Mouse (Mus musculus) left cerebral cortex, postnatal 10 days (tissue): ENCODE measurements at regions not wholly inside any gene's neighbourhood (a gene's known extent, or its start where the extent isn't known, plus 50 kb on each side); places are given as distances from the start of the nearest gene placed in this dataset.

Experiments
- DNase-seq, 2 experiments: peaks; one replicate each; pipeline ENCODE4 v3.0.0; 2021 to 2022; ENCODE audit warnings: low spot score in 2 of 2, mixed read lengths in 1 of 2; ENCODE audit errors: extremely low spot score in 1 of 2
- intact Hi-C: fragments of 180-260 bp; cut with DNase I; formaldehyde crosslinking; loops from one replicate; pipeline ENCODE4 v1.15.1; 2025

- DNase-seq: no peak
- intact Hi-C loops: no loop called here
Measured at GRCm38 (mm10) chr3:41213533-41213932, 130.7 kb upstream of the Pgrmc2 start.

DNA sequence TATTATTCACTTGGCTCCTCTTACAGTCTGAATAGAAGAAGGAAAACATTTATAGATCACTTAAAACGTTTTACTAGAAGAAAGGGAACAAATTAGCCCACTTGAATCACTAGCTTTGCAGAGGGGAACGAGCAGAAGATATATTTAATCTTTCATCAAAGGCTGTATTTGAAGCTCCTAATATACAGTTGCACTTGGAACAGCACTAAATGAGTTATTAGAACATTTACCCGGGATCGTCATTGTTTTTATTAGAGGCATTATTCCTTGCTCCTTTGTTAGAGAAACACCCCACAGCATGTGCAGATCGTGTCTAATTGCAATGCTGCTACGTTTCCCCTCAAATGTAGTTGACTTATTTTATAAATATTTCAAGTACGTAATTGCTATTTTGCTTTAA, 127.5 kb upstream of the Pgrmc2 start:
- intact Hi-C loops: no loop called here
- DNase-seq: no peak

DNA sequence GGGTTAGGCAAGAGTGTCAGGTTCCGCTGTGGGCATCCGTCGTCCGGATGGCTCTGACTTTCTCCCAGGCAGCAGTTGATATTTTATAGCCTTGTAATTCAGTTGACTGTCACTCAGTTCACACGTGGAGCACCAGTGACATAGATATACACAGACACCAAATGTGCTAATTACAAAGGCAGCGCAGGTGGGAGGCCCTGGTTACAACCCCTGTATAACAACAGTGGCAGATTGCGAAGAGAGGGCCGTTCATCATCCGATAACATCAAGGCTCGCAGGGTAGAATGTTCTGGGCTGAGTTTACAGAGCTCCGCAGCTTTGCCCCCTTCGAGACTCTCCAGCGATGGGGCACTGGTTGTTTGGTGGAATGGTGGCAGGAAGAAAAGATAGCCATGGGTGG, 120.0 kb upstream of the Pgrmc2 start:
- intact Hi-C loops: no loop called here
- no peak for DNase-seq

DNA sequence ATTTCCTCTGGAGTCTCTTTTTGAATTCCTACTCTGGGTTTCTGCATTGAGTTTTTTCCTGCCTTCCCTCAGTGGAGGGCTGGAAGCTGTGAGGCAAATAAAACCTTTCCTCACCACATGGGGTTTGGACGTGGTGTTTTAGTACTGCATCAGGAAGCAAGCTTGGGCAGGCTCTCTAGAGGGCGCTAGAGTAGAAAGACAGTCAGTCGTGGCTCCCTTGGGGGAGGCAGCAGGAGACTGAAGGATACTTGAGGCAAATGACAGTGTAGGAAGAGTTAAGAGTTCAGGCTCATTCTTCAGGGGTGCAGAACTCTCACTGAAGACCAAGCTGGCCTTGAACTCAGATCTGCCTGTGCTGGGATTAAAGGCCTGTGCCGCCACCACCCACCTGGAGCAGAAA, 118.9 kb upstream of the Pgrmc2 start:
- intact Hi-C loops: no loop called here
- no peak for DNase-seq

DNA sequence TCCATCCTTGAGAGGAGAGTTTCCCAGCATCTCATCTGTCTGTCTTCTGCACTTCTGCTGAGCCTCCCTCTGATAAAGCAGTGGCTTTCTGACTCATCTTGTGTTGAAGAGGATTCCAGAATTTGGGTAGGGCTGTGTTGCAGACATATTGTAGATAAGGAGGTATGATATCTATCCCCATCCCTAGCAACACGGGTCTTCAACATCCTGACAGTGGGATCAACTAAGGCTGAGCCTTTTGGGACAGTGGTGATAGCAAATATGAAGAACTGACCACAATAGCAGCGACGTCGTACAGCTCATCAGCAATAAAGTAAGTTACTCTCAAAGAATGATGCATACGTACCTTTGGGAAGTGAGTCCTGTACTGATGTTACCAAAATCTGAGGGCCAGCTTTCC, 117.2 kb upstream of the Pgrmc2 start:
- intact Hi-C loops: no loop called here
- DNase-seq: no peak

DNA sequence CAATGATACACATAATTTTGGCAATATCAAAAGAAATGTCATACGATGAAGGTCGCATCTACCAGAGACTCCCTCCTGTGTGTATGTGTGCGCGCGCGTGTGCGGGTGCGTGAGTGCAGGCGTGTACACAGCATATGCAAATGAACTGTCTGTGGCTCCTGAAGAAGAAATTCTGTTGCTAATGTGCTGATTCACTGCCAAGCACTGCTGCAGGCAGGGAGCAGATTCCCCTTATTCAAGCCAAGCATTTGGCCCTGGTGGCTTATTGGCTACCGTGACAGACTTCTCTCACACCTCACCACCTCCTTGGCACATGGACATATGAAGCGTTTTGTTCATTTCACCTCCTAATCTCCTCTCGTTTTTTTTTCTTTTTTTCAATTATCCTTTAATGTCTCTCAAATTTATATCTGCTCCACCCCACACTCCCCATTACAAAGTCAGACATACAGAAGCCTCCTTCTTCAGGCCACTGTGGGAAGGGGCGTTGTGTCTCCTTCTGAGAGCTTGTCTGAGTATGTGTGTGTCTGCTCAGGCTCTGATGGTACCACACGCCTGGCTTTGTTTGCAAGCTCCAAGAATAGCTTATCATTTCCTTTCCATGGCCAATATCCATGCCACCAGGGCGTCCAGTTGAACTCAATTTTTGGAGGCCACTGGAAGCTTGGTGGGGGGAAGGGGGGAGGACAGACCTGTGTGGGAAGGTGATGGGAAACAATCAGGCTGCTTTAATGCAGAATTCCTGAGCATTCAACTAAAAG, 115.5 kb upstream of the Pgrmc2 start:
- peak in 1 of 2 experiments; percentile 45 for DNase-seq
- intact Hi-C loops: no loop called here

GRCm38 (mm10) chr3:41195113-41195975, 112.5 kb upstream of the Pgrmc2 start:
- DNase-seq: peak; percentile 20 to 72
- intact Hi-C loops: no loop called here

GRCm38 (mm10) chr3:41194311-41195112, 111.7 kb upstream of the Pgrmc2 start:
- intact Hi-C loops: no loop called here
- DNase-seq: no peak

GRCm38 (mm10) chr3:41185305-41186097, 102.7 kb upstream of the Pgrmc2 start:
- intact Hi-C loops: no loop called here
- no peak for DNase-seq

GRCm38 (mm10) chr3:41184375-41184774, 101.5 kb upstream of the Pgrmc2 start:
- DNase-seq: no peak
- intact Hi-C loops: loop anchor here (5.0 kb wide), 1 partner anchor 378 kb away; no protein-coding TSS in a partner anchor

DNA sequence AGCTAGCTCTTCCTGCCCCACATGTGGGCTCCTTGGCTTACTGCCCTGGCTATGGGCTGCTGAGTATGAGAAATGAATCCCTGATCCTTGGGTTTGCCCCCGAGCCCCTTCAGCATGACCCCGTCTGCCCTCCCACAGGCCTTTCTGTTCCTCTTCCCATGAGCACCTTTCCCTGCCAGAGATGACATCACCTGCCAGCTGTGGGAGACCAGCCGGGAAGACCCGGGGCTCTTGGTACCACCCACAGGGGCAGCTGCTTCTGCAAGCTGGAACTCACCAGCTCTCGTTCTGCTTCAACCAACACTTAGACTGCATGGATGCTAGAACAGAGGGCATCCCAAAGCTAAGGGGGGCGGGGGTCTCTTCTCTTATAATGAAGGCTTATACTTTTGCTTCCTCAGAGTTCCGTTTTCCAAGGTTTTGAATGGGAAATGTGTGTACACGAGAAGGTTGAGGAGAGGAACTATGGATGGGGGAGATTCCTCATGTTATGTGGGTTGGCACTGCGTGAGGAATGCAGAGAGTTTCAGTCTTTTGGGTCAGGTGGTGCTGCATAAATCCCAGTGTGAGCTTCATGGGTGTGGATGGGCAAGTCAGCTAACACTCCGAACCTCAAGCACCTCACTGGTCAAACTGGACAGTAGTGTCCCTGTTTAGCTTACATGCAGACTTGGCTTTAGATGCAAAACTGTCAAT, 100.2 kb upstream of the Pgrmc2 start:
- intact Hi-C loops: loop anchor here (5.0 kb wide), 1 partner anchor 379 kb away; no protein-coding TSS in a partner anchor
- DNase-seq: peak in 1 of 2 experiments; percentile 45

- intact Hi-C loops: loop anchor here (5.0 kb wide), 1 partner anchor 380 kb away; no protein-coding TSS in a partner anchor
- DNase-seq: peak; percentile 85 to 88
Measured at GRCm38 (mm10) chr3:41182036-41182899, 99.4 kb upstream of the Pgrmc2 start.

- intact Hi-C loops: loop anchor here (5.0 kb wide), 1 partner anchor 381 kb away; no protein-coding TSS in a partner anchor
- no peak for DNase-seq
Measured at GRCm38 (mm10) chr3:41181438-41181837, 98.6 kb upstream of the Pgrmc2 start.

- intact Hi-C loops: loop anchor here (5.0 kb wide), 1 partner anchor 381 kb away; no protein-coding TSS in a partner anchor
- no peak for DNase-seq
Measured at GRCm38 (mm10) chr3:41180911-41181310, 98.1 kb upstream of the Pgrmc2 start.

DNA sequence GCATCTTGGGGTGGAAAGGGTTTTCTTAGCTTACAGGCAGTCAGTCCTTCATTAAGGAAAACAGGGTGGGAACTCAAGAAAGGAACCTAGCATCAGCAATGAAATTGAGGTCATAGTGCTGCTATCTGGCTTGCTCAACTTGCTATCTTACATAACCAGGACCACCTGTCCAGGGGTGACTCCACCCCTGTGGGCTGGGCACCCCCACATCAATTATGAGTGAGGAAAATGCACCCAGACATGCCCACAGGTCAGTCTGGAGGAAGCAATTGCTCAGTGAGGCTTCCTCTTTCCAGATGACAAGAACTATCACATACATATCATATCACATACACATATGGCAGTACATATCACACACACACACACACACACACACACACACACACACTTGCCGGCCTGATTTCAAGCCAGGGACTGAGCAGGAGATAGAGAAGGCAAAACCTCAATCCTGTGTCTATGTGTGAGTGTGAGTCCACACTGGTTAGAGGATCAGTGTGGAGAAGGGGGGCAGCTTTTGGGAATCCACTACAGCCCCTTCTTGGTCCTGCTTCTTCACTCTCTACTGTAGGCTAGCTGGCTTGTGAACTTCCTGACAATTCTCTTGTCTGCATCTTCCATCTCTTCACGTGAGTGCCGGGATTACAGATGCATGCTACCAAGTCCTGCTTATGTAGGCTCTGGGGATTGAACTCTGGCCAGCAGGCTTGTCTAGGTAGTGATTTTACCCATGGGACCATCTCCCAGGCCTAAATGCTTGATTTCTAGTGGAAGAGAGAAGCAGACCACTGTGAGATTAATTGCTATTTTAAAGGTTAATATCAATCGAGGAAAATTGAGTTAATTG, 96.4 kb upstream of the Pgrmc2 start:
- intact Hi-C loops: no loop called here
- DNase-seq: no peak

DNA sequence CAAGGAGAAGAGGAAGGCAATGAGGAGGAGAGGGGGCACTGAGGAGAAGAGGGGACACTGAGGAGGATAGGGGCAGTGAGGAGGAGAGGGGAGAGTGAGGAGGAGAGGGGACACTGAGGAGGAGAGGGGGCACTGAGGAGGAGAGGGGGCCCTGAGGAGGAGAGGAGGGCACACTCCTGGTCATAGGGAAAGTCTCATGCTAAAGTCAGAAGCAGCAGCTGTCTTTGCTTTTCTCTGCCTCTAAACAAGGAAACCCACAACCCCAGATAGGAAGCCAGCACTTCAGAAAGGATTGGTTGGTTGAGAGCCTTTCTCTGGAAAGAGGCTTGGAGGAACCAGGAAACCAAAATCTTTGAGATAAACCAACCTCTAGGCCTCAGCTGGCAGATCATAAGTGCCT, 94.3 kb upstream of the Pgrmc2 start:
- no peak for DNase-seq
- intact Hi-C loops: no loop called here
